Mouse (Mus musculus) limb, embryonic 12.5 days (tissue): Measurements from ENCODE around the gene Smarcd2. TPM values are rescaled to one million over a fixed set of nuclear protein-coding genes. Genes with fewer than 3 reads are reported as not detected.

Source experiments
- ATAC-seq: fragments of 200-750 bp; cut with Nextera tagmentation; 2 replicates; pipeline ENCODE4 v1.8.0; 2017; ENCODE audit warnings: low read depth, moderate TSS enrichment; ENCODE audit not compliant: insufficient number of reproducible peaks, insufficient read depth, low FRiP score, low TSS enrichment
- H3K27ac ChIP-seq: fragments of 300-500 bp; sonication (generic); 2 replicates; pipeline ENCODE4 v1.5.1; 2016; ENCODE audit warnings: mild to moderate bottlenecking, moderate library complexity
- H3K27me3 ChIP-seq: fragments of 300-500 bp; sonication (generic); 2 replicates; pipeline ENCODE4 v1.6.1; 2016; ENCODE audit warnings: mild to moderate bottlenecking, moderate library complexity
- H3K36me3 ChIP-seq: fragments of 300-500 bp; sonication (generic); 2 replicates; pipeline ENCODE4 v1.6.1; 2016; ENCODE audit warnings: mild to moderate bottlenecking, moderate library complexity
- H3K4me1 ChIP-seq: fragments of 300-500 bp; sonication (generic); replicated peaks from 2 replicates; pipeline ENCODE4 v1.6.1; 2016
- H3K4me2 ChIP-seq: fragments of 300-500 bp; sonication (generic); 2 replicates; pipeline ENCODE4 v1.6.1; 2016; ENCODE audit warnings: mild to moderate bottlenecking, moderate library complexity
- H3K4me3 ChIP-seq: fragments of 300-500 bp; sonication (generic); replicated peaks from 2 replicates; pipeline ENCODE4 v1.5.1; 2016; ENCODE audit warnings: mild to moderate bottlenecking
- H3K9ac ChIP-seq: fragments of 300-500 bp; sonication (generic); replicated peaks from 2 replicates; pipeline ENCODE4 v1.6.1; 2016; ENCODE audit warnings: mild to moderate bottlenecking, moderate library complexity
- H3K9me3 ChIP-seq: fragments of 300-500 bp; sonication (generic); 2 replicates; pipeline ENCODE4 v1.6.1; 2016; ENCODE audit warnings: mild to moderate bottlenecking, moderate library complexity
- WGBS: fragments of 180-500 bp; shearing (Covaris S2); methylation state at CpG from one replicate; pipeline ENCODE4 v1.1.7; 2016; 5-methylcytosine and 5-hydroxymethylcytosine counted together
- polyA plus RNA-seq: library from polyadenylated mRNA; unstranded; fragments of >200 nt; fragmentation: Nextera tagmentation; extraction: Ambion mirVana; gene quantifications from 2 replicates; pipeline ENCODE4 v1.2.1, GENCODE M21; 2016

Gene Smarcd2
- polyA plus RNA-seq, 1 experiment from 2014 or later: 104 TPM

DNA sequence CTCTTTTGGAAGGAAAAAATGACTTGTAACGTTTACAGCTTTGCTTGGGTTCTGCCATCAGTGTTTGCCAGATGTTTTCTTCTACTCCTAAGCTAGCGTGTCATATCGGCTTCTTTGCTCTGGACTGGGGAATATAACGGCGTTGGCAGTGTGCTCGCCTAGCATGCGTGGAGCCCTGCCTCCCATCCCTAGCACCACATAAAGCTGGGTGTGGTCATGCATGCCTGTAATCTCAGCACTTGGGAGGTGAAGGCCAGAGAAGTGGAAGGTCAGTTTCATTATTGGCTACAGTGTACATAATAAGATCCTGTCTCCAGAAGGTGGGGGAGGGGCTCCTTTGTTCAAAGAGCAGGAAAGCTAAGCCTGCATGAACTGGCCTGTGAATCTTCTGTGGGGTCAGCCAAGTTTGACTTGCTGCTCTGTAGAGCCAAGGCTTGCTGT, 2.2 kb upstream of the Smarcd2 start:
- no peak overlapping the region; the same call in 1 of the 2 replicates for H3K9ac ChIP-seq
- H3K27me3 ChIP-seq: peaks cover 6% of the 10 kb centered on the region; the same call in 1 of the 2 replicates
- peaks cover 42% of the 10 kb centered on the region for H3K4me1 ChIP-seq
- peak overlapping the region; percentile 36; the same call in 1 of the 2 replicates for H3K27ac ChIP-seq
- no peaks in the 10 kb centered on the region; the same call in 1 of the 2 replicates for H3K36me3 ChIP-seq
- no peaks in the 10 kb centered on the region for H3K9me3 ChIP-seq
- H3K4me3 ChIP-seq: no peak overlapping the region
- no peak overlapping the region for H3K4me2 ChIP-seq
- ATAC-seq: no peak
- WGBS: 51% methylated on average over 7 of the region's 7 CpGs

DNA sequence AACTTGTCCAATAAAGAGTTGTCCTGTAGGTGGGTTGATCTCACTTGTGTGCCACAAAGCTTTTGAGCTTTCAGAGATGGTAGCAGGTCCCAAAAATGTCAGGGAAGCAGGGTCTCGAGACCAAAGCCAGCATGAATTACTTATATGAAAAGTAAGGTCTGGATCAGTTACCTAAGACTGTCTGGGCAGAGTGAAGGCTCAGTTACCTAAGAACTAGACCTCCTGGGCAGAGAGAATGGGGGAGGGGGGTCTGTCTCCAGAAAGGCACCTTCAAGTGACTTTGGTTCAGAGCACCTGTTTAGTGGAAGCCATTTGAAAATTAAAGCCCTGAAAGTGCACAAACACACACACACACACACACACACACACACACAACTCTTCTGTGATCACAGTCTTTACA, 1.6 kb upstream of the Smarcd2 start:
- peak overlapping the region; percentile 36 for H3K27ac ChIP-seq
- H3K27me3 ChIP-seq: peaks cover 6% of the 10 kb centered on the region; the same call in 1 of the 2 replicates
- no peaks in the 10 kb centered on the region; the same call in 1 of the 2 replicates for H3K36me3 ChIP-seq
- no peaks in the 10 kb centered on the region for H3K9me3 ChIP-seq
- ATAC-seq: no peak
- H3K4me2 ChIP-seq: no peak overlapping the region
- H3K9ac ChIP-seq: no peak overlapping the region; the same call in 1 of the 2 replicates
- H3K4me1 ChIP-seq: peaks cover 46% of the 10 kb centered on the region
- 83% methylated on average over 1 of the region's 1 CpGs for WGBS
- no peak overlapping the region for H3K4me3 ChIP-seq

- no peak overlapping the region for H3K27ac ChIP-seq
- no peak overlapping the region for H3K9ac ChIP-seq
- H3K4me1 ChIP-seq: peaks cover 51% of the 10 kb centered on the region
- H3K4me3 ChIP-seq: peak overlapping the region; percentile 99; the same call in 1 of the 2 replicates
- H3K36me3 ChIP-seq: no peaks in the 10 kb centered on the region; the same call in 1 of the 2 replicates
- H3K4me2 ChIP-seq: peak overlapping the region; percentile 71
- peaks cover 6% of the 10 kb centered on the region; the same call in 1 of the 2 replicates for H3K27me3 ChIP-seq
- H3K9me3 ChIP-seq: no peaks in the 10 kb centered on the region
- 95% methylated on average over 6 of the region's 6 CpGs for WGBS
- no peak for ATAC-seq
Measured at GRCm38 (mm10) chr11:106273811-106274210, 1.0 kb upstream of the Smarcd2 start.

- Histone ChIP-seq H3K4me3 (peak overlapping the region; percentile 99), H3K4me2 (peak overlapping the region; percentile 71), H3K36me3 (no peaks in the 10 kb centered on the region; the same call in 1 of the 2 replicates), H3K9ac (peak overlapping the region; percentile 69), H3K27ac (peak overlapping the region; percentile 87), H3K9me3 (no peaks in the 10 kb centered on the region), H3K27me3 (peaks cover 3% of the 10 kb centered on the region; the same call in 1 of the 2 replicates), H3K4me1 (peaks cover 56% of the 10 kb centered on the region)
- WGBS: 10% methylated on average over 16 of the region's 16 CpGs
- ATAC-seq: no peak; the same call in 1 of the 2 replicates
Measured at GRCm38 (mm10) chr11:106273311-106273684, 526 bp upstream of the Smarcd2 start.

- Histone ChIP-seq H3K27ac (peak overlapping the region; percentile 96), H3K4me3 (peak overlapping the region; percentile 99), H3K9ac (peak overlapping the region; percentile 99), H3K4me2 (peak overlapping the region; percentile 93), H3K4me1 (peaks cover 69% of the 10 kb centered on the region), H3K27me3 (no peaks in the 10 kb centered on the region), H3K9me3 (no peaks in the 10 kb centered on the region), H3K36me3 (peaks cover 3% of the 10 kb centered on the region)
- 1% methylated on average over 41 of the region's 41 CpGs for WGBS
- no peak; the same call in 1 of the 2 replicates for ATAC-seq
Measured at GRCm38 (mm10) chr11:106271794-106272643, 753 bp downstream of the Smarcd2 start.

GRCm38 (mm10) chr11:106271131-106271793, 1.5 kb downstream of the Smarcd2 start:
- Histone ChIP-seq H3K9ac (peak overlapping the region; percentile 99), H3K4me3 (peak overlapping the region; percentile 99), H3K27ac (peak overlapping the region; percentile 96), H3K36me3 (peaks cover 11% of the 10 kb centered on the region), H3K27me3 (no peaks in the 10 kb centered on the region), H3K4me2 (peak overlapping the region; percentile 93), H3K4me1 (peaks cover 69% of the 10 kb centered on the region), H3K9me3 (no peaks in the 10 kb centered on the region)
- ATAC-seq: no peak
- 27% methylated on average over 5 of the region's 5 CpGs for WGBS

DNA sequence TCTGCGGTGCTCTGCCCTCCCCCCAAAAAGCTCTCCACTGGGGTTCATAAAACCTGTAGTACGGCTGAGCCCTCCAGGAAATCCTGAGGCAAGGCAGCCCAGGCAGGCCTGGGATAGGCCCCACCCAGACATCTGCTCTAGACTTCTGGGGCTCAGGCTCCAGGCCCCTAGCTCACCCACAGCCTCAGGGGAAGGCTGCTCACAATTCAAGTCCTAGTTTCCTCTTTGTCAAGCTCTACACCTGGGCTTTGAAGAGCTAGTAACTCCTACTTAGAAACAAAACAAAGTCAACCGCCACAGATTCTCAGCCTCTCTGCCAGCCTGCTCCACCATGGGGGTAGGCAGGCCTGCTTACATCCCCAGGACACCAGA, 3.7 kb downstream of the Smarcd2 start:
- H3K4me3 ChIP-seq: peak overlapping the region; percentile 30
- WGBS: 5% methylated on average over 3 of the region's 3 CpGs
- H3K27ac ChIP-seq: peak overlapping the region; percentile 93
- peak overlapping the region; percentile 51 for H3K4me2 ChIP-seq
- H3K9me3 ChIP-seq: no peaks in the 10 kb centered on the region
- H3K9ac ChIP-seq: peak overlapping the region; percentile 35
- H3K36me3 ChIP-seq: peaks cover 33% of the 10 kb centered on the region
- H3K4me1 ChIP-seq: peaks cover 55% of the 10 kb centered on the region
- ATAC-seq: 0 out of 2 replicates have a peak, but pooled peaks have one; percentile 12
- H3K27me3 ChIP-seq: no peaks in the 10 kb centered on the region

DNA sequence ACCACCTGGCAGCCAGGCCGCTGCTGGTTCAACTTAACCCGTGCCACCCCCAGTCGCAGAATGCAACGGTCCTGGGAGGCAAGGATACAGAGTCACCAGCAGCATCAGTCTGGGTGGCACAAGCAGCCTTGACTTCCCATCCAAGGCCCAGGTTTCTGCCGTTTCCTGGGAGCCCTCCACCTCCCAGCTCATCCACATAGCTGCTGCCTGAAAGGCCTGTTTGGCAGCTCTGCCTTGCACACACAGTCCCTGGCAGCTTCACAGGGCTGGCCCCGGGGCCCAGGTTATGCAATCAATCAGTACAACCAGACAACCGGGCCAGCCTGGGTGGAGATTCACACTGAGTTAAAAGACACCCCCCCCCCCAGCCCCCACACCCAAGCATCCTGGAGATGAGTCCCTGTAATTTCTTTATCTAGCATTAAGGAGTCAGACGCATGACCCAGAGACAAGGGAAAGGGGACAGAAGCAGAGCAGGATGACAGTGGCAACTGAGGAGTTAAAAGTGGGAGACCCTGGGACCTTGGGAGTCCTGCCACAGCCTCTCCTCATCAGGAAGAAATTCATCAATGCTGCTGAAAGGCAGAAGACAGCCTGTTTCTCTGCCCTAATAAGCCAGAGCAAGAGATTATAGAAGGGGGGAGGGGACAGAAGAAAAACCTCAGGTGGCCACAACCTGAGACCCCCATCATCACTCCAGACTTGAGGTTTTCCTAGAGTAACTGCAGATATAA, 4.3 kb downstream of the Smarcd2 start:
- peak overlapping the region; percentile 93 for H3K27ac ChIP-seq
- H3K9ac ChIP-seq: peak overlapping the region; percentile 35
- no peaks in the 10 kb centered on the region for H3K27me3 ChIP-seq
- peaks cover 50% of the 10 kb centered on the region for H3K4me1 ChIP-seq
- peak overlapping the region; percentile 51 for H3K4me2 ChIP-seq
- no peak for ATAC-seq
- no peaks in the 10 kb centered on the region for H3K9me3 ChIP-seq
- H3K4me3 ChIP-seq: peak overlapping the region; percentile 30
- 9% methylated on average over 8 of the region's 8 CpGs for WGBS
- peaks cover 39% of the 10 kb centered on the region for H3K36me3 ChIP-seq

DNA sequence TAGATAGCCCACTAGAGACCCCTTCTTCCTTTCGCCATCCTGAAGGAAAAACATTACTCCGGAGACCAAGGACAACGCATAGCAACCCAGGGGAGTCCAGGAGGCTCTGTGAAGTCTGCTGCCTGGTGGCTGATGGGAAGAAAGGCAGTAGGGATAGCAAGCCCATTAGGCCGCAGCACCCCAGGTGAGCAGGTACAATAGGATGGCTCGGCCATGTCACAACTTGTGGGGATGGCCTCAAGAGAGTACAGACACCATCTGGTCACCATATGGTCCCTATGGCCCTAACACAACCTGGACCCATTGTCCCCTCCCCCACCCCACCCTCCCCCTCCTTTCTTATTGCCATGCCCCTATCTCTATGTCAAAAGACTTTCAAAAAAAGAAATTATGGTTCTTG, 4.9 kb downstream of the Smarcd2 start:
- H3K4me3 ChIP-seq: peak overlapping the region; percentile 30
- 23% methylated on average over 5 of the region's 5 CpGs for WGBS
- peak overlapping the region; percentile 51 for H3K4me2 ChIP-seq
- no peaks in the 10 kb centered on the region for H3K9me3 ChIP-seq
- H3K36me3 ChIP-seq: peaks cover 45% of the 10 kb centered on the region
- H3K4me1 ChIP-seq: peaks cover 48% of the 10 kb centered on the region
- ATAC-seq: no peak
- H3K27me3 ChIP-seq: no peaks in the 10 kb centered on the region
- peak overlapping the region; percentile 93 for H3K27ac ChIP-seq
- 0 out of 2 replicates have a peak overlapping the region, but pooled peaks have one; percentile 40 for H3K9ac ChIP-seq

GRCm38 (mm10) chr11:106267311-106267852, 5.4 kb downstream of the Smarcd2 start:
- no peaks in the 10 kb centered on the region for H3K27me3 ChIP-seq
- peak overlapping the region; percentile 51 for H3K4me2 ChIP-seq
- peak overlapping the region; percentile 30 for H3K4me3 ChIP-seq
- no peak for ATAC-seq
- H3K9ac ChIP-seq: 0 out of 2 replicates have a peak overlapping the region, but pooled peaks have one; percentile 40
- no peaks in the 10 kb centered on the region for H3K9me3 ChIP-seq
- H3K36me3 ChIP-seq: peaks cover 50% of the 10 kb centered on the region
- peak overlapping the region; percentile 93 for H3K27ac ChIP-seq
- whole genome bisulfite sequencing: 45% methylated on average over 15 of the region's 15 CpGs
- peaks cover 48% of the 10 kb centered on the region for H3K4me1 ChIP-seq
